8 mouse cellular contexts compared by ENCODE assay signal in the genomic region with DNA sequence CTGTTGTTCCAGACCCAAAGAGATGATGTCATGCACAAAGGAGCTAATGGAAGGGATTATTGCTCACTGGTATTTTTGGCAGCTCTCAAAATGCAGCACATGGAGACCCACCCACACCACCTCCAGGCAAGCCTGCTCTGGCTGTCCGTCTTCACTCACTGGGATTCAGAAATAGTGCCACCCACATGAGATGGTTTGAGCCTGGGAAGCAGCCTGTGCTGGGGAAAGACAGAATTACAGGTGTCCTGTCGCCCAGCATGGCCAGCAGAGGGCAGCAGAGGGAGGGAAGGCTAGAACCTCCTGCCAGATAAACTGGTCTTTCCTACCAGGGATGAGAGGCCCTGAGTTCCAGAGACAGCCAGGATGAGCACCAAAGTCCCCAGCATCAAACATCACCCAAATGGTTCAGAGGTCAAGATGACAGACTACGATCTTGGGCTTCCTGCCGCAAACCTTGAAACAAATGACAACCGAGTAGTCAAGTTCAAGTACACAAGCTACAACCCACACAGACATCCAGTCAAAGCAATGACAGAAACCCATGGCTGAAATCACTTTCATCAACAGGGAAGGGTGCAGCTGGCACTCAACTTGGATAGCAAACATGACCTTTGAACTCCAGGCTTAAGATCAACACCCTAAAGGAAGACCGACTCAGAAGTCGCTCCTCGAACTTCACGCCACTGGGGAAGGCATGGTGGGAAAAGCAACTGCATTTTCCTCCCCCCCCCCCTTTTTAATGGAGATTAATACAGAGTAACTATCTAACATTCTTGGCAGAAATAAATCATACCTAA. TPM values are rescaled to one million over a fixed set of nuclear protein-coding genes. Genes with fewer than 3 reads are reported as not detected.
DNase-seq lines count a peak whose midpoint lies in the region; ATAC-seq and TF ChIP-seq lines count a peak whose summit lies in the region.

No protein-coding gene starts in this region.

- 70% methylated on average over 9 of the region's 9 CpGs for WGBS in forebrain, embryonic 11.5 days
- 71% methylated on average over 9 of the region's 9 CpGs for WGBS in forebrain, embryonic 12.5 days
- WGBS in forebrain, embryonic 13.5 days, result 71% methylated on average over 9 of the region's 9 CpGs
- 73% methylated on average over 9 of the region's 9 CpGs for WGBS in hindbrain, postnatal 0 days
- 72% methylated on average over 9 of the region's 9 CpGs for WGBS in midbrain, embryonic 13.5 days

- no peaks in the 10 kb centered on the region for H3K36me3 ChIP-seq in forebrain, embryonic 11.5 days (ENCODE audit: control insufficient read depth, insufficient read depth, low read length)
- H3K36me3 ChIP-seq in forebrain, embryonic 12.5 days (replicated peaks), result no peaks in the 10 kb centered on the region
- H3K36me3 ChIP-seq in forebrain, embryonic 13.5 days (ENCODE audit: poor library complexity, severe bottlenecking), result no peaks in the 10 kb centered on the region
- no peaks in the 10 kb centered on the region for H3K36me3 ChIP-seq in hindbrain, postnatal 0 days (ENCODE audit: insufficient read depth, low read length)
- no peaks in the 10 kb centered on the region for H3K36me3 ChIP-seq in midbrain, embryonic 13.5 days

- H3K9ac ChIP-seq in forebrain, embryonic 11.5 days (ENCODE audit: low read length), result no peak overlapping the region
- no peak overlapping the region for H3K9ac ChIP-seq in forebrain, embryonic 12.5 days
- no peak overlapping the region for H3K9ac ChIP-seq in forebrain, embryonic 13.5 days
- no peak overlapping the region for H3K9ac ChIP-seq in hindbrain, postnatal 0 days (replicated peaks; ENCODE audit: low read length)
- no peak overlapping the region for H3K9ac ChIP-seq in midbrain, embryonic 13.5 days (replicated peaks)

- peak; percentile 90 for DNase-seq in forebrain, embryonic 11.5 days (ENCODE audit: low spot score)
- peak; percentile 47 for DNase-seq in c-Kit-positive CD71-positive TER-119-negative erythroid progenitor cells, embryonic 14.5 days (ENCODE audit: low read depth)
- peak; percentile 79 for DNase-seq in hindbrain, postnatal 0 days (ENCODE audit: low spot score)
- peak; percentile 81 to 96 for DNase-seq in left cerebral cortex, adult 8-10 months (ENCODE audit: low spot score in 2 of 2)
- DNase-seq in spleen, postnatal 14 days (ENCODE audit: low spot score in 2 of 2), result peak; percentile 48 to 72

- no peak overlapping the region for H3K4me3 ChIP-seq in forebrain, embryonic 11.5 days (ENCODE audit: low read depth, low read length)
- no peak overlapping the region for H3K4me3 ChIP-seq in forebrain, embryonic 12.5 days (replicated peaks)
- no peak overlapping the region for H3K4me3 ChIP-seq in forebrain, embryonic 13.5 days
- no peak overlapping the region for H3K4me3 ChIP-seq in hindbrain, postnatal 0 days (ENCODE audit: low read length)
- no peak overlapping the region for H3K4me3 ChIP-seq in midbrain, embryonic 13.5 days (replicated peaks)

- no peak for ATAC-seq in forebrain, embryonic 11.5 days (replicated peaks; ENCODE audit: low FRiP score)
- no peak for ATAC-seq in forebrain, embryonic 12.5 days (ENCODE audit: low FRiP score)
- ATAC-seq in forebrain, embryonic 13.5 days, result 0 out of 2 replicates have a peak, but pooled peaks have one; percentile 55
- peak; percentile 45 for ATAC-seq in hindbrain, postnatal 0 days
- peak; percentile 53; the same call in 1 of the 2 replicates for ATAC-seq in midbrain, embryonic 13.5 days

- H3K27ac ChIP-seq in forebrain, embryonic 11.5 days (ENCODE audit: low read depth, low read length), result no peak overlapping the region
- H3K27ac ChIP-seq in forebrain, embryonic 12.5 days, result no peak overlapping the region
- no peak overlapping the region for H3K27ac ChIP-seq in forebrain, embryonic 13.5 days
- H3K27ac ChIP-seq in hindbrain, postnatal 0 days, result no peak overlapping the region
- no peak overlapping the region for H3K27ac ChIP-seq in midbrain, embryonic 13.5 days

- peak; percentile 92 for TF ChIP-seq CTCF in hindbrain, postnatal 0 days (IDR thresholded peaks at IDR 0.05; ENCODE audit: low read depth)

- no peaks in the 10 kb centered on the region for H3K27me3 ChIP-seq in forebrain, embryonic 11.5 days (ENCODE audit: control insufficient read depth, insufficient read depth, low read length)
- H3K27me3 ChIP-seq in forebrain, embryonic 12.5 days, result no peaks in the 10 kb centered on the region
- H3K27me3 ChIP-seq in forebrain, embryonic 13.5 days, result no peaks in the 10 kb centered on the region
- H3K27me3 ChIP-seq in hindbrain, postnatal 0 days (ENCODE audit: insufficient read depth, low read length), result no peaks in the 10 kb centered on the region
- no peaks in the 10 kb centered on the region for H3K27me3 ChIP-seq in midbrain, embryonic 13.5 days

- H3K9me3 ChIP-seq in forebrain, embryonic 11.5 days (ENCODE audit: control insufficient read depth, low read length), result no peaks in the 10 kb centered on the region
- no peaks in the 10 kb centered on the region for H3K9me3 ChIP-seq in forebrain, embryonic 12.5 days
- H3K9me3 ChIP-seq in forebrain, embryonic 13.5 days (replicated peaks), result no peaks in the 10 kb centered on the region
- H3K9me3 ChIP-seq in hindbrain, postnatal 0 days (ENCODE audit: low read length), result no peaks in the 10 kb centered on the region
- H3K9me3 ChIP-seq in midbrain, embryonic 13.5 days, result no peaks in the 10 kb centered on the region

- H3K4me1 ChIP-seq in forebrain, embryonic 11.5 days (replicated peaks; ENCODE audit: control insufficient read depth, insufficient read depth, low read length), result no peaks in the 10 kb centered on the region
- no peaks in the 10 kb centered on the region for H3K4me1 ChIP-seq in forebrain, embryonic 12.5 days
- no peaks in the 10 kb centered on the region for H3K4me1 ChIP-seq in forebrain, embryonic 13.5 days
- no peaks in the 10 kb centered on the region for H3K4me1 ChIP-seq in hindbrain, postnatal 0 days (ENCODE audit: insufficient read depth, low read length)
- H3K4me1 ChIP-seq in midbrain, embryonic 13.5 days (replicated peaks), result no peaks in the 10 kb centered on the region

- no peak overlapping the region for H3K4me2 ChIP-seq in forebrain, embryonic 11.5 days (ENCODE audit: low read depth, low read length, severe bottlenecking)
- H3K4me2 ChIP-seq in forebrain, embryonic 12.5 days, result no peak overlapping the region
- H3K4me2 ChIP-seq in forebrain, embryonic 13.5 days, result no peak overlapping the region
- H3K4me2 ChIP-seq in hindbrain, postnatal 0 days (ENCODE audit: low read depth, low read length), result no peak overlapping the region
- H3K4me2 ChIP-seq in midbrain, embryonic 13.5 days (replicated peaks), result no peak overlapping the region

RNA-seq across cellular contexts. Expression of a gene that starts 41.4 kb away (rescaled TPM):
- polyA plus RNA-seq in forebrain, embryonic 11.5 days (2014; fragmentation: Nextera tagmentation; extraction: Ambion mirVana), result 0.68 and 0.86 TPM in 2 replicates
- polyA plus RNA-seq in forebrain, embryonic 12.5 days (2016; fragmentation: Nextera tagmentation; extraction: Ambion mirVana), result 1.1 and 1.5 TPM in 2 replicates
- 0.62 and 1.4 TPM in 2 replicates for polyA plus RNA-seq in forebrain, embryonic 13.5 days (2015; fragmentation: Nextera tagmentation; extraction: Ambion mirVana)
- total RNA-seq in hindbrain, postnatal 0 days (2014; rRNA removed), result 7.1 and 10.0 TPM in 2 replicates
- polyA plus RNA-seq in hindbrain, postnatal 0 days (2015; fragmentation: Nextera tagmentation; extraction: Ambion mirVana), result 4.1 and 5.3 TPM in 2 replicates
- total RNA-seq in left cerebral cortex, adult 8-10 months (2022), result 100 to 1,000 TPM; 243 to 289 (median 255) TPM
- polyA plus RNA-seq in midbrain, embryonic 13.5 days (2015; fragmentation: Nextera tagmentation; extraction: Ambion mirVana), result 0.83 and 0.85 TPM in 2 replicates

Comparison
In these comparisons a context has a peak if more than half of its experiments do, and no peak if none do; other contexts are left out.
1. ATAC-seq: peak in forebrain, embryonic 13.5 days (single experiment), hindbrain, postnatal 0 days (single experiment) and midbrain, embryonic 13.5 days (single experiment); none in forebrain, embryonic 11.5 days (single experiment) and forebrain, embryonic 12.5 days (single experiment).
2. Peak in every context shown above with its lines, with median percentiles within 50 percentile points of each other: DNase-seq.